Mouse (Mus musculus): ENCODE measurements around the gene Rfx3.

GRCm38 (mm10) chr19:27780030-27780429 lies 230.9 kb downstream of the Rfx3 start:
- TF ChIP-seq CHD2 (IDR thresholded peaks at IDR 0.05; ENCODE audit: low read length) (no peak), KAT2A (IDR thresholded peaks at IDR 0.05; ENCODE audit: insufficient replicate concordance, low read length) (no peak), E2F4 (IDR thresholded peaks at IDR 0.05; ENCODE audit: insufficient replicate concordance, low read depth, low read length) (no peak), MXI1 (IDR thresholded peaks at IDR 0.05; ENCODE audit: low read depth, low read length) (no peak), HCFC1 (IDR thresholded peaks at IDR 0.05; ENCODE audit: low read depth, low read length) (no peak)

Data from CH12.LX (cell line).